Mouse (Mus musculus): ENCODE data around the gene Fbxo28.

GRCm38 (mm10) chr1:182362703-182363102 is 21.3 kb upstream of the Fbxo28 start:
- TF ChIP-seq CTCF (IDR thresholded peaks at IDR 0.05; ENCODE audit: borderline replicate concordance, insufficient read depth, low read depth, low read length) (no peak), POLR2A (IDR thresholded peaks at IDR 0.05; ENCODE audit: borderline replicate concordance, insufficient read depth, low read length) (no peak)
